Mouse (Mus musculus): ENCODE measurements around the gene Dpf2.

Gene Dpf2

DNA sequence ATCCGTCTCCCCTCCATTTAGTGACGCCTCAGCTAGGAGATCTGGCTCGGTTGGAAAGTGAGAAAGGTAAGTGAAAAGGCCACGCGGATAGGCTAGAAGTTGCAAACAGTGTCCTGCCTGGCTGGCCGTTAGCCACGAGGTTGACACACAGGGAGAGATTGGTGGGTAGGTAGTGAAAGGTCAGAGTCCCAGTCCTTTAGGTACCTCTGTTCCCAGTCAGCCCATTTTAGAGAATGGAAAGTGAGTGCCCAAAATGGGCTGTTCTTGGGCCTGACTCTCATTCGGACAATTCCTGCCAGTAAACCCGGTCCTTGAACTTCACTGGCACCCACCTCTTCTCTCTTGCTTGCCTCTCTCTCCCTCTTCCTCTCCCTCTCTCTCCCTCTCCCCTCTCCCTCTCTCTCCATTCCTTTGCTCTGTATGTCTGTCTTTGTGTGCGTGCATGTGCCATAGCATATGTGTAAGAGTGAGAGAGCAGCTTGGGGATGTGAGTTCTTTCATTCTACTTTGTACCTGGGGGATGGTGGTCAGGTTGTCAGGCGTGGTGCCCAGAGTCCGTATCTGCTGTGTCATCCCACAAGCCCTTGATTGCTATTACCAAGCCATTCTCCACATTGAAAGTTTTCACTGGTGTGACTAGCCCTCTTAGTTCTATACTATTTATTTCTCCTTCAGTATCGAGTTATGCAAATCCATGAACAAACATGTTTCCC lies at the start of gene Dpf2:
TSS of gene Dpf2 (minus strand) at position 4 of the 713 bp plus-strand sequence.
- DNase-seq, result peak in 1 of 2 experiments; percentile 42

DNA sequence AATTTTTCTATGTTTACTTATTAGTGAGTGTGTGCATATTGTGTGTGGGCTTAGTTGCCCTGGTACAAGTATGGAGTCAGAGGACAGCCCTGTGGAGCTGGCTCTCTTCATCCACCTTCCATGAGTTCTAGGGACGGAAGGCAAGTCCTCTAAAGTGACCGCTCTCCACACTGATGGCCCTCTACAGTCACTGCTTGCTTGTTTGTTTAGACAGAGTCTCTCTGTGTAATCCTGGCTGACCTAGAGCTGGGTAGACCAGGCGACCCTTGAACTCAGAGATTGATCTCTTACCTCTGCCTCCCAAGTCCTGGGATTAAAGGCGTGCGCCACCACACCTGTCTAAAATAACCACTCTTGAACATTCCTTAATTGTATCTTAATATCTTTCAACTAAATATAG lies 44.6 kb upstream of the Dpf2 start:
- DNase-seq, result no peak

DNA sequence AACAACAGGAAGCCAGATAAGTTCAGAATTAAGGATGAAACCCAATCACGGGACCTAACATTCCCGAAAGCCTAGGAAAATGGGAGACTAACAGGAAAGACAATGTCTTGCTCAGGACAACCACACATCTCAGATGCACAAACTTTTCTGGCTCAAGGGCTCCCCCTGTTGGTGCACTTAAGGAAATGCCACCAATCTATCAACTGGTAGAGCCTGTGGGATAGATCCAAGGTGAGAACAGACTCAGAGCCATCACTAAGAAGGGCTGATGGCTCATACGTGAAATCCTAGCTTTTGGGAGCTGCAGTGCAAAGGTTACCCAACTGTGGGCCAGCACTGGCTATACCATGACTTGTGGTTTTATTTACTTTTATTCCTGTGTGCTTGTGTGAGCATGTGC lies 43.9 kb upstream of the Dpf2 start:
- peak; percentile 81 to 93 for DNase-seq

DNA sequence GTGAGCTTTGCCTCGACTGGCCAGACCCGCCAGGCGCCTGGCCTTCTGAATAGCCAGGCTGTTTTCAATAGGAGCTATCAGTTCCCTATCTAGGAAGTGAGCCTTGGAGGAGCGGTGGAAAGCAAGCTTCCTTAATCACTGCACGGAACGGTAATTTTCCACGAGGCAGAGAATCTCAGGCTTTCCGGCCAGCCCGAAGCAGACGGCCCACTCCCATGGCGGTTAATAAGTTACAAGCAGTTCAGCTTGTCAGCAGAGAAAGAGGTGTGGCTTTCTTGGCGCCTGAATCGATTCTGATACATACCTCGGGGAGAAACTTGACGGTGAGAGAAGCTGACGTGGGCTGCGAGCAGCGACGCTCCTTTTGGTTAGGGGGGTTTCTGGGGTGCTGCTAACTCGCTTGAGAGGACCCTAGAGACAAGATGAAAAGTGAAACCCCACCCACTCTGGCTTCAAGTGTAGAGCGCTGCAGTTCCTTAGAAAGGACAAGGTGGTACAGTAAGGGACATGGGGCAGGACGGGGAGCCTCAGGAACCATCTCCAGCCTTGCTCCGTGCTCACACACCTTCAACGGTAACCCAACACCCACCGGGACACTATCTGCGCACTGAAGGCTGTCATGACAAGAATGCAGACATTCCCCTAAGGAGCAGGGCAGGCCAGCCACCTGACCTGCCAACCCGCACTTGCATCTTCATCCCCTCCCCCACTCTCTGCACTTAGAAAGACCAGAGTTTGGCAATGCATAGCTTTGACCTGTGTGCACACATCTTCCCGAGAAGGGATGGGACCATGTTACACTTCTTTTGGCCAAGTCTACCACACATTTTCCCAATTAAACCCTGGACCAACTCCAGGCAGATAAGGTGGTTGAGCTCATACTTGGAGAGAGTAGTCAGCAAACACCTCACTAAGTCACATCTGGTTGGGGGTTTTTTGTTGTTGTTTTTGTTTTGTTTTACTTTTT lies 43.2 kb upstream of the Dpf2 start:
- DNase-seq, result peak; percentile 84 to 92

DNA sequence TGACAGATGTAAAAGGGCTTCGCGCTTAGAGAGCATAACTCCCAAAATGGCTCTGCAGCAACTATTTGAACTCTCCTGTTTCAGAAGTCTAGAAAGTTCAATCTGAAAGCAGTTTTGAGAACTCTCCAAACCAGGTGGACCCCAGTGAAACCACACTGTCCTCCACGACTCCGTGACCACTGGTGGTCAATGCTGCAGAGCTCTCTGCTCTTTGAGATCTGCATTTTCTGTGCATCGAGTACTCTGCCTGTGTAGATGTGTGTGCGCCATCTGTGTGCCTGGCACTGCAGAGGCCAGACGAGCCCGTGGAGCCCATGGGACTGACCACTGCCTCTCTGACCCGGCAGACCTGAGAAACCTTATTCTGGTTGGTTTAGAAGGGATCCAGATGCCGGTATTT lies 42.1 kb upstream of the Dpf2 start:
- no peak for DNase-seq

DNA sequence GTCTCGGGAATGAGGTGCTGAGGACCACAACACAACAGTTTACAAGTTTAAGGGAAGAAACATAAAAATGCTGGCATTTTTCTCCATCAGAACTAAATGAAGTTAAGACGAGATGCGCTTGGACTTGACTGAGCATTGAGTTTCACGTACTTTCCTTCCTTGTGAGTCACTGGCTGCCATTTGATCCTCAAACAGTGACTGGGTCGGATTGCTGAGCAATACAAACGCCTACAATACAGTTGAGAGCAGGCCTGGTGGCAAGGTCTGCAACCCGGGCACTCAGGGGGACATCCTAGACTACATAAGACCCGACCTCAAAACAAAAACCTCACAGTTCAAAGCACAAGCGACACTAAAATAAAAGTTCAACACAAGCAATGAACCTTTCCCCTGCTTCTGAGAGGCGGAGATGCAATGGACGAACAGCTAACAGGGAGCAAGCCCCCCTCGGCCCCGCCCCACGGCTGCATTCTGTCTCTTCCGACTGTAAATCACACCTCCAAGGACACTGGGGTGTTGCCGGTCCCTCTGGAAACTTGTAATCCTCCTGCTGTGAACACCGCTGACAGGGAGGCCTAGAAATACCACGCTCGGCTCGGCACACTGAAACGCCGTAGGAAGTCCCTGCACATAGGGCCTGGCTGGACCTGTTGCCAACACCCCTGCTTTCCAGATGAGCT lies 41.4 kb upstream of the Dpf2 start:
- peak in 1 of 2 experiments; percentile 52 for DNase-seq

DNA sequence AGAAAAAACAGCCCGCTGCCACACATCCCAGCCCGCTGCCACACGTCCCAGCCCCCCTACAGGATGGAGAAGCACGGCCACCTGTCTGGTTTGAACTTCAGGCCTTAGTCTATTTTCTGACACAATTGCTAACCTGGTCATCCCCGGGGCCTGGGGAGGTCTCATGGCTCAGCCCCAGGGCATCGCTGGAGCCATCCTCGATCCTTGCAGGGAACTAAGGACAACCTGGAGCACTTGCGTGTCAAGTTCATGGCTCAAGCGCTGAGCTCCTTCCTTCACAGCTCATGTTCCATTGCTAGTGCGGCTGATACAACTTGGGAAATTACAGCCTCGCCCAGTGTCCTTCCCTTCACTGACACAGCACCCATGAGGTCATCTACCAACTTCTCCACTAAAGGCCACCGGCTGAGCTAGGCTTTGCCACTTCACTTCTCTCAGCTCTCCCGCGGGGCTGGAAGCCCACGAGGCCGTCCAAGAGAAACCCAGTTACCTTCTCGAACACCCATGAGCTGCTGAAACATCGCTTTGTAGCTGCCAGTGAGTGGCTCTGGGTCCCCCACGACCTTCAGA lies 40.5 kb upstream of the Dpf2 start:
- DNase-seq, result peak in 1 of 2 experiments; percentile 36

DNA sequence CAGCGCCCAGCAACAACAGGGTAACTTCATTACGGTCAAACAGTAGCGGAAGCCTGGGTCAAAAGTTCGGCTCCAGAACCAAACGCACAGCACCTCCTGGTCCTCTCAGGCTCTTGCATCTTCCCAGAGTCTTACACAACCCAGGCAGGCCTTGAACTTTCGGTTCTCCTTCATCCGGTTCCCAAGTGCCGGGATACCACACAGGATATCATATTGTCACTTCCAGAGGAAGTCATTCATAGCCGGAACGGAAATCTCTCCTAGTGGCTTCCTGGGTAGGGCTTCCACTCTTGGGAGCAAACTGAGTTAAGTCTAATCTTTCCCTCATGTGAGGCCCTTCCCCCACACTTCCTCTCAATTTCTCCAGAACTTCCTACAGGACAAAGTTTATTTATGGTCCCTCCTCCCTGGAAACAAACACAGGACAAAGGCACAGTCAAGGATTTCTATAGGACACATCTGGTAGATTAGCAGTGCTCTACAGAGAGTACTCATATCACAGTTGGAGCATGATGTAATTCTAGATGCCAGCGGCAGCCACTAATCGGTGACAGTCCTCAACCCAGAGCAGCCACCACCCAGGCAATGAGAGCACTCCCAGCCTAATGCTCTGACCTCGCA lies 39.4 kb upstream of the Dpf2 start:
- DNase-seq, result peak; percentile 70 to 89

DNA sequence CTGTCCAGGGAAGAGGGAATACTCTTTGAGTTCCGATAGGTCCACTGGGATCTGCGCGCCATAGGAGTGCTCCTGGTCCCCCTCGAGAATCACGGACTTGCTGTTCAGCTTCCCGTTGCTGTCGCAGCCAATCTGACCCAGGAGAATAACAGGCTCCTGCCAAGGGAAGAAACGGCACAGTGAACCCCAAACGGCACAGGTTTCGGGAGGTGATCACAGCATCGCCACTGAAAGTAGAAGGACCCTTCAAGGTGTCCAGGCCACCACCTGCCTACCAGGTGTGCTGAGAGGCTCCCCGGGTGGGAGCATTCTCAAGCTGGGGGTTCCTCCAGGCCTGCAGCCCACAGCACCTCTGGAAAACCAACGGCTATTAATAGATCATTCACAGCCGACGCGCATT lies 38.8 kb upstream of the Dpf2 start:
- no peak for DNase-seq

DNA sequence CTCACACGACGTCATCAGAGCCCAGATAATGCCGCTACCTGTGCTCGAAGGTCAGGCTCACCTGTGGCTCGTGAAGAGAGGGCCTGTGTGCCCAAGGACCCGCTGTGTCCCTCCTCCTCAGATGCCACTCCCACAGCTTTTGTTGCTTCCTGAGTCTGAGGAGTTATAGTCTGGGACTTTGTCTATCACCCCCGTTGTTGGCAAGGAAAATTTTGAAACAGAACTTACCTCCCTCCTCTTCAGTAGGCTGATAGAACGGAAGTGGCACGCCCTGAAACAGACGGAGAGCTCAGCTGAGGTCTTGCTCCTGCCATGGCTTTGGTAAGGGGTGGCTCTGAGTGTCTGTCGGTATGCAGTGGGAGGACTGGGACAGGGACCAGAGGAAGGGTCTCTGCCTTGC lies 37.4 kb upstream of the Dpf2 start:
- DNase-seq, result peak in 1 of 2 experiments; percentile 62

DNA sequence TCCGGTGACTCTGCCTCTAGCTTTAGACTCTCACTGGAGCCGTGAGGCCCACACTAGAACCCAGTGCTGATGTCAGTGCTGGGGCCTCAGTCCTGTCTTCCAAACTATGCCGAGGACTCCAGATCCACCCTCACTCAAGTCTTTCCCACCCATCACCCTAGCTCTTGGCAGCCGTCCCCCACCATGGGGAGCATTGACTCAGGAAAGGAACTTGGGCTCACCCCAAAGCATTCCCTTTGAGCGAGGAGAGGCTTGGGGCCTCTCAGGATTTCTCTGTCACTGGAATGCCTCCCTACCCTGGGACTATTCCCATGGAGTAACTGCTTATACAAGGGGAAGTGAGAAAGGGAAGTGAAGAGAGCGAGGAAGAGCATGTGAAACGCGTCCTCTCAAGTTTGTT lies 33.1 kb upstream of the Dpf2 start:
- DNase-seq, result no peak

DNA sequence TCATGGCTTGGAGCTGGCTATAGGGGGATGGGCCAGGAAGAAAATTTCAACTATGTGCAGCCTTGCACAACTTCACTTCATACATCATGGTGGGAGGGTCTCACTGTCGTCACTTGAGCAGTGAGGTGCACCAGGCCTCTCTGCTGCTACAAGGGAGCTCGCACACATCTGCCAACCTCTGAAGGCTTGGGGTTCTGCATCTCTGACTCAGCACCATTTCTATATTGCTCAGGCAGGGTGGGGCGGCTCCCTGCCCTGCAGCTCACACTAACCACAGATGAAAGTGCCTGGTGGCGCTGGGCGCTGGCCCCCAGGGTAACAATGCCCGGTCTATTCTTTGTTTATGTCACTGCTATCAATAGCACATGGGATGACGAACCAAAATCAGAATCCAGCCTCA lies 32.2 kb upstream of the Dpf2 start:
- DNase-seq, result no peak

DNA sequence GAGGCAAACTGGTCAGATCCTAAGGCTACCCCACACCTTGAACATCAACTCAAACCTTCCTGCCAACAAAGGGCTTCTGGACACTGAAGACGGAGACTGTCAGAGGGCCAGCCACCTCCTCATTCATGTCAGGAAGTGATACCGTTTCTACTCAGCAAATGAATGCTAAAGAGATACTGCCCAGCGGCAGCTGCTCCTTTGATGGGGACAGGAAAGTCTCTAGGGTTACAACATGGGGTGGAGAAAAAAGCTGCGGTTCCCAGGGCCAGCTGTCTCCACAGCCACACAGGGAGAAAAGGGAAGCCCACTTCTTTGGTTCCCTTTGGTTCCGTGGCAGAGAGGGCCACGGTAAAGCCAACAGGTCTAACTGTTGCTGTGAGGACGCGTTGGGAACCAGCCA lies 31.3 kb upstream of the Dpf2 start:
- no peak for DNase-seq

DNA sequence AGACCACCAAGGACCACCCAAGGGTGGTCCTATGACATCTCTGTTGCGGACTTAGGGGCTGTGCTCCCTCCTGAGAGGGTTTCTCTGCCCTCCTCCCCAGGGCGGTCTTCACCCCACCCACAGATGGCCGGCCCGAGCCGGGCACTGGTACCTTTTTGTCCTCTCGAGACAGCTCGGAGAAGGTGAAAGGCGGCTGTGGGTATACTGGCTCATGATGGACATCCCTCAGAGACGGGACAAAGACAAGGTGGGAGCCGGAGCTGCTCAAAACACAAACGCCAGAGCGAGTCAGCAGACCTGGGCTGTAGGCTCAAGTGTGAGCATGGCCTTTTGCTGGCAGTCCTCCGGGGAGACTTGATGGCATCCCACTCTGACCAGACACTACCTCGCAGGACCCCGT lies 30.6 kb upstream of the Dpf2 start:
- no peak for DNase-seq

DNA sequence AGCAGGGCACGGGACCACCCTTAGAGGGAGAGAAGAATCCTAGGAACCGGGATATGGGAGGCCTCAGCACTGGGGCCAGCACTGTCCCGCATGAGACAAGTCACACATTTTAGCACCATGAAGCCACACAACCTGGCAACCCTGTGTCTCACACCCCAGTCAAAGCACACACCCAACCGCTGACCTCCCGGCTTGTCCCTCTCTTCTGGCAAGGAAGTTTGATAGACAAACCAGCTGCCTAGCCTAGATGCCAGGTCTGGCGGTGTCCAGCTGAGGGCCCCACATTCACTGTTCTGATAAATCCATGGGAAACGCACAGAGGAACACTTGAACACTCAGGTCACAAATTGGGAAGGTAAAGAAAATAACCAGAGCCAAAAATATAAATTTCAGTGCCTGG lies 29.8 kb upstream of the Dpf2 start:
- DNase-seq, result no peak

DNA sequence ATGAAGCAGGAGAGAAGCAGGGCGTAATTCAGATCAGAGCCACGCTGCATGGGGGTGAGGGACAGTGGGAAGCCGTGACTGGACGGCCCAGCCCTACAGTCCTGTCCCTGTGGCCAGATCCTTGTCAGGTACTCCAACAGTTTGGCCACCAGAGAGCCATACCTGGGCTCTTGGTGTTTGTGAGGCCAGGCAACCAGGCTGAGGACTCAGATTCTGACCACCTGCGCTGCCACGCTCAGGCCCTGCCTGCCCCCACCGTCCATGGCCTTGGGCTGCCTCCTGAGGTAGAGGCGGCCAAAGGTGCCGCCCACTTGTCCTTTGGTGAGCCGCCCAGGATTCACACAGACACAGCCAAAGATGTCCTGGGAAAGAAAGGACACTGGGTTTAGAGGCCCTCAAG lies 27.8 kb upstream of the Dpf2 start:
- no peak for DNase-seq

DNA sequence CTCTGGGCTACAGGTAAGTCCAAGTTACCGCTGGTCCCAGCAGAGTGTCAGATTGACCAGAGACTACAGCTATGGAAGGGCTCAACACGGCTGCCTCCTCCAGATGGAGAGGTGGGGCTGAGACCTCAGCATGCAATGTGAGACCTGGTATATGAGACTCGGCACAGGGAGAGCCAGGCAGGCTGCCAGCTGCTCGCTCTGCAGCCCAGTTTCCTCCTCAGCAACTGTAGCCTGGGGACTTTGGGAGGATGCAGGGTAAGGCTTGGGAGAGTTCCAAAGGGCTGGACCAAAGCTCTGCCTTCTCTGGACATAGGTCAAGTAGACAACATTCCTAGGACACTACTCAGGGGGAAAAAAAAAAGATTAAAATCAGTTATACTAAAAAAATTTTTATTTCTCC lies 27.4 kb upstream of the Dpf2 start:
- peak; percentile 93 to 95 for DNase-seq

DNA sequence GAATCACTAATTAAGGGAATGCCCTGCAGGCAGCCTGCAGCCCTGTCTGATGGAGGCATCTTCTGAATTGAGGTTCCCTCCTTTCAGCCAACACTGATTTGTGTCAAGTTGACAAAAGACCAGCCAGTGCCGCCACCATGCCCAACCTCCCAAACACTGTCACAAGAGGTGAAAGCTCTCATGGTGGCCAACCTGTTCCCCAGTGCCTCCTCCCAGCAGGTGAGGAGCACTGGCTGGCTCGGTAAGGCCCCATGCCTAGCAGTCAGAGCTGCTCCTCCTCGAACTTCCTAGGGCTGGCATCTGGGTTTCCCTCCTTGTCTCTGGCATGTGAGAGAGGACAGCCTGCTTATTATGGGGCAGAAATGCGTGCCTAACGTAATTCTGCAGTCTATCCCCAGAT lies 26.9 kb upstream of the Dpf2 start:
- DNase-seq, result no peak

DNA sequence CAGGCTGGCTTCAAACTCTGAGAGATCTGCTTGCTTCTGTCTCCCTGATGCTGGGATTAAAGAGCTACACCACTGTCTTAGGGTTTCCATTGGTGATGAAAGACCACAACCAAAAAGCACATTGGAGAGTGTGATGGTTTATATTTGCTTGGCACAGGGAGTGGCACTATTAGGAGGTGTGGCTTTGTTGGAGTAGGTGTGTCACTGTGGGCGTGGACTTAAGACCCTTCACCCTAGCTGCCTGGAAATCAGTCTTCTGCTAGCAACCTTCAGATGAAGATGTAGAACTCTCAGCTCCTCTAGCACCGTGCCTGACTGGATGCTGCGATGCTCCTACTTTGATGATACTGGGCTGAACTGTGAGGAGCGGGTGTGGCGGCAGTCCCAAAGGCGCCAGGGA lies 25.7 kb upstream of the Dpf2 start:
- DNase-seq, result no peak

DNA sequence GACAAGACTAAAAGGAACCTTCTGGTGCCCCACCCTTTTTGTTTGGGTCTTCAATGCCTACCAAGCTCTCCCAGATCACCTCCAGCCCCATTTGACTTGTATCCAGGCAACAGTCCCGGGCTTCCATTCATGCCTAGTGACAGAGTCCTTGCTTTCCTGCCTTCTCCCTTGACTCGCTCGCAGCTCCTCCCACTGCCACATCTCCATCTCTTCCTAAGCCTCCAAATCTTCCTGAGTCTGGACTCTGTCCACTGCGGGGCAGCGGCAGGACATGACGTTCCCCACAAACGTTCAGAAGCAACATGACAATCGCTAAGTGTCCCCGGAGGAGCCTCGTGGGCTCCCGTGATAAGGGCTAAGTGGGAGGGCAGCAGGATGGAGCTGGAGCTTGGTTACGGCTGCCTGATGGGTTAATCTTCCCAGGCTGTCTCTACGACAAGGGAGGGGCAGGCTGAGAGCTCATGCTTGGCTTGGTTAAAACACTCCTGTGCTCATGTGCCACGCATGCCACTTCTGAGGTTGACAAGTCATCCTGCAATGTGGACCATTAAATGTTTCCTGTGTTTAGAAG lies 25.1 kb upstream of the Dpf2 start:
- DNase-seq, result no peak

DNA sequence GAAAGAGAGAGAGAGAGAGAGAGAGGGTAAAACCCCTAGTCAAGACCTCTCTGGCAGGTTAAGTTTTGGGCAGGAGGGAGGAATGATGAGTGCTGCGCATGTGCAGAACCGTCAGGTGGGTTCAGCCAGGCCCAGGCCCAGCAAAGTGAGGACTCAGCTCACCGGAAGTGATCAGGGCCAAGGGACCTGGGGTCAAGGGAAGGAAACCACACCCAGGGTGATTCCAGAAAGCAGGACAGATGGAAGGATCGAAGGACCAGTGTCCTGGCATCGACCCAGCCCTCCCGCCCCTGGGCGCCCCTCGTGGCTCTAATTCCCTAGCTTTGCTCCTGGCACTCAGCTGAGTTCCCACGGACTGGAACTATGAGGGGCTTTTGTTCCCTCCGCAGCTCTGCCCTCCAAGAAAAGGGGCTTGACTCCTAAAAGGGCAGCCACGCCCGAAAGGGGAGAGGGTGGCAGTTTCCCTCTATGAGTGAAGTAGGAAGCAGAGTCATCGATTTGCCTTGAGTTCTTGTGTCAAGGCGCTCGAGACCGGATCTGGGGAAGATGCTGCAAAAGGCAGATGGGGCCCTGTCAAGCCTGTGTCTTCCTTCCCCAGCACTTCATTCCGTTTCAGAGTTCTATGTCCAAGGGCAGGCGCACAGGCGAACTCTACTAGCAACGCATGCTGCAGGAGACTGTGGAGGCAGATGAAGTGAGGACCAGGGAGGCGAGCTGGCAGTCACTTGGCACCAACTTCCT lies 24.5 kb upstream of the Dpf2 start:
- DNase-seq, result no peak

DNA sequence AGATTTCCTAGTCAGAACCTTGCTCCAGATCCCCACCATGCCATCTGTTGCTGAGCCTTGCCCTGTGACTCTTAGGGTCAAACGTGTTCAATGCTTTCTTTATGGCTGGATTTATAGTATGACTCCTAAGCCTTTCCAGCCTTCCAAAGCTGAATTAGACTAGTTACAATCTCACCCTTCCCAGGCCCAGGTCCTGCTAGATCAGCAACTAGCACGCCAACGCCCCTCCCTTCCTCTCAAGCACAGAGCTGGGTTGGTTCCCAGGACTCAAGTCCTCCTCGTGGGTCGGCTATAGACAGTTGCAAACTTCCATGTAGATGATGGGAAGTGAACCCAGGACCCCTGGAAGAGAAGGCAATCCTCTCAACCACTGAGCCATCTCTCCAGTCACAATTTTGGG lies 22.9 kb upstream of the Dpf2 start:
- peak in 1 of 2 experiments; percentile 50 for DNase-seq

All from kidney, postnatal 36 days (tissue).